Mouse (Mus musculus) midbrain, embryonic 13.5 days (tissue): Measurements from ENCODE around the gene Pigr. TPM values are rescaled to one million over a fixed set of nuclear protein-coding genes. Genes with fewer than 3 reads are reported as not detected.

Source experiments
- ATAC-seq: fragments of 200-750 bp; cut with Nextera tagmentation; 2 replicates; pipeline ENCODE4 v1.8.0; 2017; ENCODE audit warnings: mild to moderate bottlenecking, moderate TSS enrichment, moderate library complexity
- H3K27ac ChIP-seq: fragments of 300-500 bp; sonication (generic); 2 replicates; pipeline ENCODE4 v1.5.1; 2015; ENCODE audit warnings: inconsistent platforms, mild to moderate bottlenecking, moderate library complexity
- H3K27me3 ChIP-seq: fragments of 300-500 bp; sonication (generic); 2 replicates; pipeline ENCODE4 v1.6.1; 2015; ENCODE audit warnings: mild to moderate bottlenecking, inconsistent platforms
- H3K36me3 ChIP-seq: fragments of 300-500 bp; sonication (generic); 2 replicates; pipeline ENCODE4 v1.6.1; 2015; ENCODE audit warnings: mild to moderate bottlenecking, inconsistent platforms
- H3K4me1 ChIP-seq: fragments of 300-500 bp; sonication (generic); replicated peaks from 2 replicates; pipeline ENCODE4 v1.6.1; 2015; ENCODE audit warnings: inconsistent platforms
- H3K4me2 ChIP-seq: fragments of 300-500 bp; sonication (generic); replicated peaks from 2 replicates; pipeline ENCODE4 v1.6.1; 2015; ENCODE audit warnings: moderate library complexity, mild to moderate bottlenecking, inconsistent platforms
- H3K4me3 ChIP-seq: fragments of 300-500 bp; sonication (generic); replicated peaks from 2 replicates; pipeline ENCODE4 v1.5.1; 2015; ENCODE audit warnings: mild to moderate bottlenecking, inconsistent platforms
- H3K9ac ChIP-seq: fragments of 300-500 bp; sonication (generic); replicated peaks from 2 replicates; pipeline ENCODE4 v1.6.1; 2015; ENCODE audit warnings: mild to moderate bottlenecking, inconsistent platforms
- H3K9me3 ChIP-seq: fragments of 300-500 bp; sonication (generic); 2 replicates; pipeline ENCODE4 v1.6.1; 2016; ENCODE audit warnings: mild to moderate bottlenecking, inconsistent platforms
- WGBS: fragments of 180-500 bp; shearing (Covaris S2); methylation state at CpG from one replicate; pipeline ENCODE4 v1.1.7; 2015; 5-methylcytosine and 5-hydroxymethylcytosine counted together
- polyA plus RNA-seq: library from polyadenylated mRNA; unstranded; fragments of >200 nt; fragmentation: Nextera tagmentation; extraction: Ambion mirVana; gene quantifications from 2 replicates; pipeline ENCODE4 v1.2.1, GENCODE M21; 2015

Pigr gene
- not detected in 2 replicates for polyA plus RNA-seq

DNA sequence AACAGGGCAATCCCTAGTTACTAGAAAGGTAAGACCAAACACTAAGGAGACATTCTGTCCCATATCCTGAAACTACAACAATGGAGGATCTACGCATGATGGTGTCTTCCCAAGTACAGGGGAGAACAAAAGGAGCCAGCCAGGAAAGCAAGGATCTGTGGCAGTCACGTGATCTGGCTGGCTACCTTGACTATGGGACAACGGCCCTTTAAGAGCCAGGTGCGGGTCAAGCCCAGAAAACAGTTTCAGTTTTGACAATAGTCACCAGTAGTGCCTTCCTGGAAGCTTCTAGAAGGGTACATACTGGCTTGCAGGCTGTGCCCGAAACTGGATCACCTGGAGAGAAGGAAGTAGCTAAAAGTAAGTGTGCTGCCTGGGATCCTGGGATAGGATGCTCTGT is at the start of gene Pigr:
Gene Pigr (plus strand): TSS at position 237 of the 400 bp plus-strand sequence.
- H3K27ac ChIP-seq, result no peak within 1 kb of the TSS
- no peaks in the 10 kb centered on the region for H3K36me3 ChIP-seq
- H3K9me3 ChIP-seq, result no peaks in the 10 kb centered on the region
- no peak within 1 kb of the TSS for H3K4me3 ChIP-seq
- no peak for ATAC-seq
- no peak within 1 kb of the TSS for H3K4me2 ChIP-seq
- no peak within 1 kb of the TSS for H3K9ac ChIP-seq
- 88% methylated on average over 5 of the region's 5 CpGs for WGBS
- no peaks in the 10 kb centered on the region for H3K27me3 ChIP-seq
- no peaks in the 10 kb centered on the region for H3K4me1 ChIP-seq

DNA sequence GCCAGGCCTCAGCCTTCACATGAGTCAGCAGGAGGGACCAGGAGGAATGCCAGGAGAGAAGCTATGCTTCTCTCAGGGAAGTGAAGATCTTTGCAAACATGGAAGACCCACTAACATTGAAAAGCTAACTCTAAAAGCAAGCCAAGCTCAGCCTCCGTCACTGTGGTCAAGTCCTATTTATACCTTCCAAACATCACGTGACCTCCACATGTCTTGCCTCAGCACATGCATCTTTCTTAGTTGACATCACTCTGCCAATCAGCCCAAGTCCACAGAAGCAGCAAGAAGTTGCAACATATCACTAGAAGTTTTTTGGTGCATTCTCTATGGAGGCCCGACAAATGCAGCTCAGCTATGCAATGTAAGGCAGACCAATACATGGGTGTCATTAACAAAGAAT is 46.6 kb upstream of the Pigr start:
- Histone ChIP-seq H3K27me3 (no peaks in the 10 kb centered on the region), H3K9me3 (no peaks in the 10 kb centered on the region), H3K4me1 (0 out of 2 replicates have a peak, but pooled peaks cover 9% of the 10 kb centered on the region), H3K4me3 (no peak overlapping the region), H3K9ac (no peak overlapping the region), H3K27ac (no peak overlapping the region), H3K36me3 (no peaks in the 10 kb centered on the region), H3K4me2 (no peak overlapping the region)
- no peak for ATAC-seq
- WGBS, result 87% methylated on average over 3 of the region's 3 CpGs

DNA sequence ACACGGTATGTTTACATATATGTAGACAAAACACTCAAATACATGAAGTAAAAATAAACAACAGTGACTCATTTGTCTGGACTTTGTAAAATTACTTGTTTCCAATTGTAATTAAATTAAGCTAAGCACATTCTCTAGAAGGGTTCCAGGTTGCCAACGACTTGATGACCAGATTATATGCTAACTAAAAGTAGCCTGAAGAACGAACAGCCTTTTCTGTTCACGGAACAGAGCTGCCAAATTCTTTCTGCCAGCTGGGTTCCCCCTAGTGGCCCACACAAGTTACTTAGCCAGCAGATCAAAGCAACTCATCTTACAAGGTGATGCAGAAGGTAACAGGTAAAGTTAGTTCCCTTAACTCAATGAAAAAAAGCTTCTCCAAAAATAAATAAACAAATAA is 42.4 kb upstream of the Pigr start:
- Histone ChIP-seq H3K4me1 (no peaks in the 10 kb centered on the region), H3K4me2 (no peak overlapping the region), H3K9me3 (no peaks in the 10 kb centered on the region), H3K36me3 (no peaks in the 10 kb centered on the region), H3K4me3 (no peak overlapping the region), H3K9ac (no peak overlapping the region), H3K27ac (no peak overlapping the region), H3K27me3 (no peaks in the 10 kb centered on the region)
- 31% methylated on average over 4 of the region's 4 CpGs for WGBS
- no peak for ATAC-seq

DNA sequence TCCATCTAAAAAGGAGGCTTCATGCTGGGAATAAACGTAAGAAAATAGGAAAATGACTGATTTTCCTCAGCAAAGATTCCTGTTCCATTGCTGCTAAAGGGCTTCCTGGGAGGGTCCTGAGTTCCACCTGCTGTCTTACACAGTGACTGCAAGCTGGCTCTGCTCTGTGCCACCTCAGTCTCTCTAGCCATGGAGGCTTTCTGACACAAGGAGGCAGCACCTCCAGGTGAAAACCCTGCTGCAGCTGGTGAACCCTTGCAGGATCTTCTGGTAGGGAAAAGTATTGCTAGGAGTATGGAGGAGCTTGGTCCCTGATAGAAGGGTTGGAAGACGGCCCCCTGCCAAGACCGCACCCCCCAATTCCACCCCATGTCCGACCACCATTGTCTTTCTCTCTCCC is 39.5 kb upstream of the Pigr start:
- H3K27me3 ChIP-seq, result no peaks in the 10 kb centered on the region
- WGBS, result 34% methylated on average over 4 of the region's 4 CpGs
- no peak overlapping the region for H3K4me3 ChIP-seq
- H3K4me1 ChIP-seq, result peaks cover 5% of the 10 kb centered on the region; the same call in 1 of the 2 replicates
- H3K4me2 ChIP-seq, result no peak overlapping the region
- ATAC-seq, result no peak
- H3K9ac ChIP-seq, result no peak overlapping the region
- no peaks in the 10 kb centered on the region for H3K36me3 ChIP-seq
- no peaks in the 10 kb centered on the region; the same call in 1 of the 2 replicates for H3K9me3 ChIP-seq
- no peak overlapping the region for H3K27ac ChIP-seq

DNA sequence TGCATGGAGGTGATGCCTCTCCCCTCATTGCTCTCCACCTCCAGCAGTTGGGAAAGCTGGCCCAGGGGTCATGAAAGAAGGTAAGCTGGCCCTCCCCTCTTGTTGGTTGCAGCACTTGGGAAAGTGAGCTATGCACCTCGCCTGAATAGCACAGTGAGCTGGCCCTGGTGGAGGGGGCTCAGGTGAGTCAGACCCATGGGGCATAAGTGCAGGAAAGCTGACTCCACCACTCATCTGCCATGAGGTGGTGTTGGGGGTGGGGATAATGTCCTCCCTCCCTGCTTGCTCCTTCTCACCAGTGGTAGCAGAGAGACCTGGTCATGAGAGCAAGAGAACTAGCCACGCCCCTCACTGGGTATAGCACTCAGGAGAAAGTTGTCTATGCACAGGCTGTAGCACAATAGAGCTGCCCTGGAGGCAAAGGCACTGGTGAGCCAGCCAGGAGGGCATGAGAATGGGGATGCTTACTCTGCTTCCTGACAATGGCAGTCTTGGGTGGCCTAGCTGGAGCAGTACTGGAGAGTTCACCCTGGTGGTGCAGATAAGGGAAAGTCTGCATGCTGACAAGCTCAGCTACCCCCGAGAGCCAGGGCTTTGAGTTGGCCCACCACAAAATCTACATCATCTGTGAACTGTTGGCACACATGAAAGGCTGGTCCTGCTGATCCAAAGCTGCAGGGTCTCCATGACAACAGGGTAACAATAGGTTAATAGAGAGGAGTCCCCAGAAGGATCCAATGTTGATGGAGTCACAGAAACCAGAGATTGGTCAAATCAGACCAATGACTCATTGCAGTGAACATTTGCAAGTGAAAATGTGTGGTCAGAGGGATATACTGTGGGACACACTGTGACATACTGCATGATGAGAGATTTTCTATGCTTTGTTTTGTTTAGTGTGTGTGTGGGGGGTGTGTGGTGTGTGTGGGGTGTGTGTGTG is 36.7 kb upstream of the Pigr start:
- Histone ChIP-seq H3K9me3 (peaks cover 4% of the 10 kb centered on the region), H3K4me2 (no peak overlapping the region), H3K4me3 (no peak overlapping the region), H3K9ac (no peak overlapping the region), H3K4me1 (peaks cover 5% of the 10 kb centered on the region; the same call in 1 of the 2 replicates), H3K36me3 (no peaks in the 10 kb centered on the region), H3K27ac (no peak overlapping the region), H3K27me3 (no peaks in the 10 kb centered on the region)
- 59% methylated on average over 3 of the region's 3 CpGs for WGBS
- ATAC-seq, result peak; percentile 76

DNA sequence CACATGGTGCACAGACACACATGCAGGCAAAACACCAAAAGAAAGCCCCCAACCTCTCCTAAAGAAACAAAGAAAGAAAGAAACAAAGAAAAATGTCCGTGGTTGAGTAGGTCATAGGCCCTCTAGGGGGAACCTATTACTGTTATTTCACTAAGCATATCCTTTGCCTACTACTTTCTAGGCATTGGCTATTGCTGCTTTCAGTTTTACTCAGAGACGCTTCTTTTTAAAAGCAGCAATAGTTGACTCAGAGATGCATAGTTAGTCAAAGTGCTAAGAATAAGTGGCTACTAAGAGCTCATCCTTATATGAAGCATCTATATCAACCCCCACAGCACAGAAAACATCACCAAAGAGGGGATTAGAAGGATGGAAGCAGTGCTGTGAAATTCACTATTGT is 31.2 kb upstream of the Pigr start:
- H3K27me3 ChIP-seq, result no peaks in the 10 kb centered on the region
- H3K4me1 ChIP-seq, result no peaks in the 10 kb centered on the region
- peaks cover 4% of the 10 kb centered on the region for H3K9me3 ChIP-seq
- H3K4me3 ChIP-seq, result no peak overlapping the region
- H3K36me3 ChIP-seq, result no peaks in the 10 kb centered on the region
- H3K27ac ChIP-seq, result no peak overlapping the region
- no peak overlapping the region for H3K4me2 ChIP-seq
- H3K9ac ChIP-seq, result no peak overlapping the region
- WGBS, result 74% methylated on average over 2 of the region's 2 CpGs
- ATAC-seq, result no peak

DNA sequence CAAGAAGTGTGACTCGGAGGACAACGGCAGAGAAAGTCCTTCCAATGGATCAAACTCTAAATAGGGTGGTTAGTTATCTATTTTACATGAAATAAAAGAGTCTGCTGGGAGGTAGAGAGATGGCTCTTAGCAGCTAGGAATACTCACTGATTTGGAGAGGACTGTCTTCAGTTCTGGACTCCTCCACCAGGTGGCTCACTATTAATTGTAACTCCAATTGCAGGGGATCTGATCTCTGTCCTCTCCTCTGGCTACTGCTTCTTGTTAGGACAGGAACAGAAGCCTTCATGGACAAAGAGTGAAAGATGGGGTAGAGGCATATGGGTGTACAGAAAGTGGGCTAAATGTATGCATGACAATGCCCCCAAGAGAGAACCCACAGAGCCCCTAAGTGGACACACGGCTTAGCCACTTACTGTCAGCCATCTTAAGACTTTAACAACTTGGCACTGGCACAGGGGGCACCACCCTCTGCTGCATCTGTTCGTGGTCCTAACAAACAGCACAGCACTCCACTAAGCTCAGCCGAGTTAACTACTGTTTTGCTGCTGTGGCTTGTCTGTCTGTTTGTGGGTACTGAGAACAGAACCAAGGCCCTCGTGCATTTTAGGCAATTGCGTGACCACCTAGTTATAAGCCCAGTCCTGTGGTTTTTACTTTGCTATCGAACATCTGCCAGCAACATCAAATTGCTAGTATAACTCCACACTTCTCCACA is 29.4 kb upstream of the Pigr start:
- Histone ChIP-seq H3K36me3 (no peaks in the 10 kb centered on the region), H3K27me3 (no peaks in the 10 kb centered on the region), H3K4me3 (no peak overlapping the region), H3K27ac (no peak overlapping the region), H3K9ac (no peak overlapping the region), H3K9me3 (peaks cover 4% of the 10 kb centered on the region), H3K4me1 (no peaks in the 10 kb centered on the region), H3K4me2 (no peak overlapping the region)
- ATAC-seq, result no peak
- 79% methylated on average over 8 of the region's 8 CpGs for WGBS

DNA sequence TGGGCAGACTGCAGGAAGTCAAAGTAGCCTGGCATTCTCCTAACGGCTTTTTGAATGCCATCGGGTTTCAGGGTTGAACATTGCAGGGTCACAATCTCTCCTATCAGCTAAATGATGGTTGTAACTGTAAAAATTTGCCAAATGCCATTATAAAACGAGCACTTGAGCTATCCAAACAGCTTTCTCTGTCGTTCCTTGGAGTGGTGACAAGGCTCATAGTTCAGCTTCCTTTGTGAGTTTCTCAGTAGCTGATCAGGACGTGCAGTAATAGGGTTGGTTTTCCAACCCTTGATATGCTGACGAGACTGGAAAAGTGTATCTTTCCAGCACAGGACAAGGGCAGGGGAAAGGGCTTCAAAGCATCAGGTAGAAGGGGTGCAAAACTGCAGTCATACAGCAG is 28.4 kb upstream of the Pigr start:
- H3K9ac ChIP-seq, result no peak overlapping the region
- no peaks in the 10 kb centered on the region for H3K9me3 ChIP-seq
- H3K4me1 ChIP-seq, result no peaks in the 10 kb centered on the region
- no peak overlapping the region for H3K4me2 ChIP-seq
- WGBS, result 68% methylated on average over 6 of the region's 6 CpGs
- no peak overlapping the region for H3K27ac ChIP-seq
- no peak for ATAC-seq
- no peaks in the 10 kb centered on the region for H3K36me3 ChIP-seq
- H3K4me3 ChIP-seq, result no peak overlapping the region
- H3K27me3 ChIP-seq, result no peaks in the 10 kb centered on the region

DNA sequence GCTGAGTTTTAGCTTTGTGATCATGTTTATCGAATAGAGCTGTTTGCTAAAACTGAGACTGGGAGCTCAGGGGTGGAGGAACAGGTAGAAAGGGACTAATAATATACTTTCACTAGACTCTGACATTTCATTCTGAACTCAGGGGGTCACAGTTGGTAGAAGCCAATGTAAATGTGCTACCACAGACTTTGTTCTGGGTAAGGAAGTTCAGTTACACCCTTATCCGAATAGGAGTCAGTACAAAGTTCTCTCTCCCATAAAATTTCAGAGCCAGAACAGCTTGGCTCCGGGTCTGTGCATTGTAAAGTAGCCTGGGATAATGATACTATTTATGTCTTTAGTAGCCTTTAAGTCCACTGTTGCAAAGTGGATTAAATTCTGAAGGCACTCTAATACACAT is 27.9 kb upstream of the Pigr start:
- Histone ChIP-seq H3K4me3 (no peak overlapping the region), H3K9ac (no peak overlapping the region), H3K27me3 (no peaks in the 10 kb centered on the region), H3K4me1 (no peaks in the 10 kb centered on the region), H3K36me3 (no peaks in the 10 kb centered on the region), H3K27ac (no peak overlapping the region), H3K4me2 (no peak overlapping the region), H3K9me3 (no peaks in the 10 kb centered on the region)
- ATAC-seq, result no peak
- WGBS, result 66% methylated on average over 3 of the region's 3 CpGs

DNA sequence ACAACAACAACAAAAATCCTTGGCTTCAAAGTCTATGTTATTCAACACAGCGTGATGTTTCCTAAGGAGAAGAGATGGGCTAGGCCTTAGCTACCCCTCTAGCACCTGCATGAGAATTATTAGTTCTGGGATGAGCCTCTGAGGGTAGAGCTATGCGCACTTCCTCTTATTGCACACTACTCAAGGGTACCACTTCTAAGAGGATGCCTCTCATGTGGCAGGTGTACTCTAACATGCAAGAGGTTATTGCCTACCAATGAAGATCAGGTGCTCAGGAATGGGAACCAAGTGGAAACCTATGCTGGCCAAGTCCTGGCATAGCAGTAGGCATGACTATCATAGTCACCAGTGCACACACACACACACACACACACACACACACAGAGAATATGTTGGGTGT is 27.1 kb upstream of the Pigr start:
- Histone ChIP-seq H3K36me3 (no peaks in the 10 kb centered on the region), H3K27ac (no peak overlapping the region), H3K27me3 (no peaks in the 10 kb centered on the region), H3K4me3 (no peak overlapping the region), H3K9ac (no peak overlapping the region), H3K9me3 (no peaks in the 10 kb centered on the region), H3K4me1 (no peaks in the 10 kb centered on the region), H3K4me2 (no peak overlapping the region)
- WGBS, result 95% methylated on average over 2 of the region's 2 CpGs
- ATAC-seq, result no peak

DNA sequence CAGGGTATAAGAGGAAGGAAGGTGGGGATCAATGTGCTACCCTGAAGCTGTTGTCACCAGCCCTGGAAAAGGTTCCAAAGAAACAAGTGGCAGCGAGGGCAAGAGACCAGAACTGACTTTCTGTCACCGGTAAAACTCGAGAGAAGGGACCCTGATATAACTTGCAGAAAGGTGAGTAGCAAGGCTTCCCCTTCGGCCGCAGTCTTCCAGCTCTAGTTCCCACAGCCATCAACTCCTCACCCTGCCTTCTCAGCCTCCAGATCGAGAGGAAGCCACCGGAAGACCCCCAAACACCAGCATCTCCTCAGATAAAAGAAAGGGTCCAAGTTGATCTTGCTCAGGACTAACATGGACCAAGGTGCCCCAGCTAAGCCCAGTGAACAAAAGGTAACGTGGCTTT is 25.9 kb upstream of the Pigr start, which contains the start of gene Fcamr:
Gene Fcamr (plus strand): TSS at position 301 of the 400 bp plus-strand sequence.
- no peak within 1 kb of the TSS for H3K27ac ChIP-seq
- WGBS, result 91% methylated on average over 8 of the region's 8 CpGs

DNA sequence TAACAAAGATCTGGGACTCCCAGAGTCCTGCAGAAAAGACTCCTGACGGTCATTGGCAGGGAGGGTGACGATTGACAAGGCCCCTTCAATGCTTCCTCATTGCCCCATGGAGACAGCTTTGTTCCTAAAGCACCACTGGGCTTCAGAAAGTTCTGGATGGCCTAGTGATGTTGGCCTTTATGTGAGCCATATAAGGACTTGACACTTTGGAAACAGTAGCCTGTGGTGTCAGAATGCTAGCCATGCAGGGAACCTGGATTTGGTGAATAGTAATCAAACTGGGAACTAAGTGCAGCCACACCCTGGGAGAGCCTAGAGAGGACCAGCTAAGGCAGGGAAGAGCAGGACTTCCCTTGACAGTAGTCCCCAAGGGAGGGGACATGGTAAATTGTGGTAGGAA is 25.0 kb upstream of the Pigr start:
- 58% methylated on average over 2 of the region's 2 CpGs for WGBS
- ATAC-seq, result no peak

More for the DNA sequence above, 25.9 kb upstream of the Pigr start, which contains the start of gene Fcamr:
- no peaks in the 10 kb centered on the region for H3K27me3 ChIP-seq
- H3K9me3 ChIP-seq, result no peaks in the 10 kb centered on the region
- no peak within 1 kb of the TSS for H3K4me3 ChIP-seq
- ATAC-seq, result no peak
- no peak within 1 kb of the TSS for H3K4me2 ChIP-seq
- no peaks in the 10 kb centered on the region for H3K36me3 ChIP-seq
- no peaks in the 10 kb centered on the region for H3K4me1 ChIP-seq
- H3K9ac ChIP-seq, result no peak within 1 kb of the TSS

More for the DNA sequence above, 25.0 kb upstream of the Pigr start:
- Histone ChIP-seq H3K4me2 (no peak overlapping the region), H3K4me1 (no peaks in the 10 kb centered on the region), H3K9ac (no peak overlapping the region), H3K27ac (no peak overlapping the region), H3K27me3 (no peaks in the 10 kb centered on the region), H3K9me3 (no peaks in the 10 kb centered on the region), H3K36me3 (no peaks in the 10 kb centered on the region), H3K4me3 (no peak overlapping the region)
